Comparison of ENCODE assay signal across 8 mouse cellular contexts in the genomic region with DNA sequence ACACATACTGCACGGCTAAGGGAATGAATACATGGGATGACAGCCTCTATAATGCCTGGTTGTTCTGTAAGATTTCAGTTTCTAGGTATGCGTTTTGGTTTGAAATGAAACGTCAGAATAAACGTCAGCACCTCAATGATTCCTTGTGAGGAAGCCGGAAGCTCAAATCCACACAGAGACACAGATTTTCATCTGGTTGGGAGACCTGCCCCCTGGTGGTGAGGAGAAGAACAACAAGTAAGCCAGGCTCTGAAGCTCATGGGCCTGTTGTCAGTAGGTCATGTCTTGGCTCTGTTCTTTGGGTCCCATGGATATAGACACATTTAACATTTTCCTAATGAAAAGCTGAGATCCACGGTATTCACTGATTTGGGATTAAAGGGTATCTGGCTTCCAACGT. TPM values are rescaled to one million over a fixed set of nuclear protein-coding genes. Genes with fewer than 3 reads are reported as not detected.
A peak's percentile ranks its signal among the peaks of the same experiment; 100 is the strongest.
DNase-seq lines count a peak whose midpoint lies in the region; TF ChIP-seq lines count a peak whose summit lies in the region.

No protein-coding gene starts in this region.

- H3K4me1 ChIP-seq in heart, adult 2 months (ENCODE audit: control insufficient read depth, insufficient read depth, low read length): peaks cover 1% of the 10 kb centered on the region; the same call in 1 of the 2 replicates

- no peak overlapping the region for H3K27ac ChIP-seq in heart, adult 2 months

- TF ChIP-seq POLR2A in heart, adult 2 months (IDR thresholded peaks at IDR 0.05; ENCODE audit: insufficient read depth, low read depth, low read length): no peak

- DNase-seq in heart, adult 2 months: peak; percentile 22 to 38
- no peak for DNase-seq in heart, postnatal 25 days (ENCODE audit: low spot score)
- peak; percentile 48 for DNase-seq in urinary bladder, postnatal 14 days (ENCODE audit: low spot score)
- no peak for DNase-seq in urinary bladder, postnatal 36 days (ENCODE audit: low spot score in 2 of 2)
- DNase-seq in cerebellum, postnatal 25 days: peak; percentile 58 to 72
- DNase-seq in kidney, postnatal 4 days: peak; percentile 67 to 71
- peak; percentile 89 for DNase-seq in naive thymus-derived CD4-positive, alpha-beta T cell, adult 2 months (ENCODE audit: low read depth)
- no peak for DNase-seq in urinary bladder, postnatal 4 days (ENCODE audit: low spot score in 2 of 2)

- H3K9ac ChIP-seq in heart, adult 2 months (ENCODE audit: low read depth, low read length): no peak overlapping the region

- H3K79me2 ChIP-seq in heart, adult 2 months (replicated peaks; ENCODE audit: control insufficient read depth, insufficient read depth, low read length): no peaks in the 10 kb centered on the region

- no peaks in the 10 kb centered on the region for H3K27me3 ChIP-seq in heart, adult 2 months (ENCODE audit: control insufficient read depth, insufficient read depth, low read length)

- H3K4me3 ChIP-seq in heart, adult 2 months: no peak overlapping the region

- no peaks in the 10 kb centered on the region for H3K36me3 ChIP-seq in heart, adult 2 months (ENCODE audit: control insufficient read depth, insufficient read depth, low read length)

- no peak for TF ChIP-seq EP300 in heart, adult 2 months (IDR thresholded peaks at IDR 0.05; ENCODE audit: insufficient read depth, low read depth, low read length)

- WGBS in heart, adult 2 months: 41% methylated on average over 7 of the region's 7 CpGs

- intact Hi-C loops in heart, adult 2 months (cut with DNase I): loop anchor here (1.0 to 10.0 kb wide), 3 partner anchors 318 to 882 kb away; no protein-coding TSS in a partner anchor
- intact Hi-C loops in heart, postnatal 25 days (cut with DNase I): loop anchor here (1.0 to 2.0 kb wide), 2 partner anchors 318 to 385 kb away; no protein-coding TSS in a partner anchor

- peak; percentile 86 for TF ChIP-seq CTCF in heart, adult 2 months (IDR thresholded peaks at IDR 0.05)

RNA-seq across cellular contexts. Expression of gene Arl4c, which starts 40.4 kb away (rescaled TPM):
- total RNA-seq in heart, adult 2 months (2021): 1 to 10 TPM; 4.5 to 4.9 TPM
- 3.4 and 3.6 TPM in 2 replicates for polyA plus RNA-seq in heart, adult 2 months (2012; rRNA removed)
- total RNA-seq in heart, postnatal 25 days (2021): 1 to 10 TPM; 6.4 to 6.9 TPM

Comparison
In these comparisons a context has a peak if more than half of its experiments do, and no peak if none do; other contexts are left out.
1. DNase-seq: peak in heart, adult 2 months (2 of 2), urinary bladder, postnatal 14 days (single experiment), cerebellum, postnatal 25 days (2 of 2), kidney, postnatal 4 days (2 of 2) and naive thymus-derived CD4-positive, alpha-beta T cell, adult 2 months (single experiment); none in heart, postnatal 25 days (single experiment), urinary bladder, postnatal 36 days (0 of 2) and urinary bladder, postnatal 4 days (0 of 2).